ENCODE assay signal across 8 mouse cellular contexts in genomic region chr3:129969432-129970395, GRCm38 (mm10). TPM values are rescaled to one million over a fixed set of nuclear protein-coding genes. Genes with fewer than 3 reads are reported as not detected.
DNase-seq lines count a peak whose midpoint lies in the region; ATAC-seq lines count a peak whose summit lies in the region.

Gene Mcub (minus strand): TSS chr3:129970206.

- ATAC-seq in forebrain, embryonic 14.5 days, result peak; percentile 36
- peak; percentile 83 for ATAC-seq in hindbrain, embryonic 11.5 days (ENCODE audit: low FRiP score)
- ATAC-seq in limb, embryonic 15.5 days (ENCODE audit: insufficient number of reproducible peaks, low FRiP score, low TSS enrichment, low read depth), result peak; percentile 78
- ATAC-seq in midbrain, embryonic 15.5 days (replicated peaks), result peak; percentile 70
- ATAC-seq in stomach, embryonic 15.5 days (ENCODE audit: insufficient read depth, low FRiP score, low read depth), result peak; percentile 83; the same call in 1 of the 2 replicates

- no peaks in the 10 kb centered on the region for H3K9me3 ChIP-seq in forebrain, embryonic 14.5 days (replicated peaks; ENCODE audit: control insufficient read depth, low read length)
- H3K9me3 ChIP-seq in hindbrain, embryonic 11.5 days (ENCODE audit: control insufficient read depth, low read length), result no peaks in the 10 kb centered on the region
- H3K9me3 ChIP-seq in limb, embryonic 15.5 days, result no peaks in the 10 kb centered on the region
- no peaks in the 10 kb centered on the region for H3K9me3 ChIP-seq in midbrain, embryonic 15.5 days
- H3K9me3 ChIP-seq in stomach, embryonic 15.5 days, result no peaks in the 10 kb centered on the region

- peak; percentile 32 to 48 for DNase-seq in CD8-positive naive resting alpha-beta T cell, adult 2 months (ENCODE audit: low read depth in 2 of 2, low spot score in 2 of 2)
- peak; percentile 70 for DNase-seq in adrenal gland, postnatal 14 days
- peak; percentile 37 for DNase-seq in forebrain, embryonic 14.5 days (ENCODE audit: low spot score)
- peak; percentile 66 for DNase-seq in hindbrain, embryonic 11.5 days (ENCODE audit: low spot score)
- DNase-seq in right cerebral cortex, postnatal 14 days, result no peak

- H3K4me1 ChIP-seq in forebrain, embryonic 14.5 days (ENCODE audit: control insufficient read depth, insufficient read depth, low read length), result peaks cover 12% of the 10 kb centered on the region
- 0 out of 2 replicates have a peak, but pooled peaks cover 4% of the 10 kb centered on the region for H3K4me1 ChIP-seq in hindbrain, embryonic 11.5 days (replicated peaks; ENCODE audit: control insufficient read depth, insufficient read depth, low read length)
- peaks cover 16% of the 10 kb centered on the region for H3K4me1 ChIP-seq in limb, embryonic 15.5 days
- H3K4me1 ChIP-seq in midbrain, embryonic 15.5 days, result peaks cover 17% of the 10 kb centered on the region
- H3K4me1 ChIP-seq in stomach, embryonic 15.5 days, result peaks cover 18% of the 10 kb centered on the region

- H3K27ac ChIP-seq in forebrain, embryonic 14.5 days (ENCODE audit: low read depth, low read length), result peak within 1 kb of the TSS; percentile 70
- no peak within 1 kb of the TSS for H3K27ac ChIP-seq in hindbrain, embryonic 11.5 days (ENCODE audit: low read depth, low read length)
- H3K27ac ChIP-seq in limb, embryonic 15.5 days, result no peak within 1 kb of the TSS
- 0 out of 2 replicates have a peak within 1 kb of the TSS, but pooled peaks have one; percentile 11 for H3K27ac ChIP-seq in midbrain, embryonic 15.5 days
- H3K27ac ChIP-seq in stomach, embryonic 15.5 days, result no peak within 1 kb of the TSS

- H3K4me3 ChIP-seq in forebrain, embryonic 14.5 days (ENCODE audit: low read depth, low read length), result peak within 1 kb of the TSS; percentile 52
- peak within 1 kb of the TSS; percentile 58 for H3K4me3 ChIP-seq in hindbrain, embryonic 11.5 days (ENCODE audit: low read depth, low read length)
- H3K4me3 ChIP-seq in limb, embryonic 15.5 days, result peak within 1 kb of the TSS; percentile 50
- H3K4me3 ChIP-seq in midbrain, embryonic 15.5 days, result peak within 1 kb of the TSS; percentile 51
- H3K4me3 ChIP-seq in stomach, embryonic 15.5 days (replicated peaks), result peak within 1 kb of the TSS; percentile 57

- peak within 1 kb of the TSS; percentile 65 for H3K9ac ChIP-seq in forebrain, embryonic 14.5 days (ENCODE audit: low read length)
- peak within 1 kb of the TSS; percentile 53; the same call in 1 of the 2 replicates for H3K9ac ChIP-seq in hindbrain, embryonic 11.5 days (ENCODE audit: low read depth, low read length)
- peak within 1 kb of the TSS; percentile 44 for H3K9ac ChIP-seq in limb, embryonic 15.5 days
- peak within 1 kb of the TSS; percentile 45 for H3K9ac ChIP-seq in midbrain, embryonic 15.5 days
- H3K9ac ChIP-seq in stomach, embryonic 15.5 days, result peak within 1 kb of the TSS; percentile 44

- no peaks in the 10 kb centered on the region for H3K36me3 ChIP-seq in forebrain, embryonic 14.5 days (ENCODE audit: control insufficient read depth, insufficient read depth, low read length)
- no peaks in the 10 kb centered on the region for H3K36me3 ChIP-seq in hindbrain, embryonic 11.5 days (ENCODE audit: control insufficient read depth, insufficient read depth, low read length)
- H3K36me3 ChIP-seq in limb, embryonic 15.5 days, result no peaks in the 10 kb centered on the region
- H3K36me3 ChIP-seq in midbrain, embryonic 15.5 days (replicated peaks), result no peaks in the 10 kb centered on the region
- H3K36me3 ChIP-seq in stomach, embryonic 15.5 days, result no peaks in the 10 kb centered on the region

- WGBS in forebrain, embryonic 14.5 days, result under 1% methylated on average over 63 of the region's 63 CpGs
- under 1% methylated on average over 62 of the region's 63 CpGs for WGBS in hindbrain, embryonic 11.5 days
- WGBS in limb, embryonic 15.5 days, result under 1% methylated on average over 63 of the region's 63 CpGs
- WGBS in midbrain, embryonic 15.5 days, result under 1% methylated on average over 63 of the region's 63 CpGs
- WGBS in stomach, embryonic 15.5 days, result under 1% methylated on average over 63 of the region's 63 CpGs

- H3K27me3 ChIP-seq in forebrain, embryonic 14.5 days (replicated peaks; ENCODE audit: control insufficient read depth, insufficient read depth, low read length), result 0 out of 2 replicates have a peak, but pooled peaks cover 5% of the 10 kb centered on the region
- H3K27me3 ChIP-seq in hindbrain, embryonic 11.5 days (ENCODE audit: control insufficient read depth, insufficient read depth, low read length), result peaks cover 9% of the 10 kb centered on the region
- peaks cover 15% of the 10 kb centered on the region for H3K27me3 ChIP-seq in limb, embryonic 15.5 days
- H3K27me3 ChIP-seq in midbrain, embryonic 15.5 days (replicated peaks), result peaks cover 7% of the 10 kb centered on the region
- H3K27me3 ChIP-seq in stomach, embryonic 15.5 days (replicated peaks), result peaks cover 7% of the 10 kb centered on the region; the same call in 1 of the 2 replicates

- H3K4me2 ChIP-seq in forebrain, embryonic 14.5 days (ENCODE audit: low read length), result peak within 1 kb of the TSS; percentile 99
- peak within 1 kb of the TSS; percentile 99 for H3K4me2 ChIP-seq in hindbrain, embryonic 11.5 days (replicated peaks; ENCODE audit: low read depth, low read length)
- peak within 1 kb of the TSS; percentile 95 for H3K4me2 ChIP-seq in limb, embryonic 15.5 days
- H3K4me2 ChIP-seq in midbrain, embryonic 15.5 days, result peak within 1 kb of the TSS; percentile 95
- peak within 1 kb of the TSS; percentile 100 for H3K4me2 ChIP-seq in stomach, embryonic 15.5 days

RNA-seq across cellular contexts. Expression of gene Mcub, which starts in this region (rescaled TPM):
- total RNA-seq in adrenal gland, postnatal 14 days (2021), result 7.9 and 9.3 TPM in 2 replicates
- polyA plus RNA-seq in forebrain, embryonic 14.5 days (2014; fragmentation: Nextera tagmentation; extraction: Ambion mirVana), result 6.6 and 7.8 TPM in 2 replicates
- polyA plus RNA-seq in hindbrain, embryonic 11.5 days (2014; fragmentation: Nextera tagmentation; extraction: Ambion mirVana), result 1.7 and 2.8 TPM in 2 replicates
- polyA plus RNA-seq in limb, embryonic 15.5 days (2015; fragmentation: Nextera tagmentation; extraction: Ambion mirVana), result 7.3 and 9.3 TPM in 2 replicates
- polyA plus RNA-seq in midbrain, embryonic 15.5 days (2015; fragmentation: Nextera tagmentation; extraction: Ambion mirVana), result 3.9 and 6.3 TPM in 2 replicates
- 4.4 and 5.1 TPM in 2 replicates for polyA plus RNA-seq in stomach, embryonic 15.5 days (2015; fragmentation: Nextera tagmentation; extraction: Ambion mirVana)

Comparison
In these comparisons a context has a peak if more than half of its experiments do, and no peak if none do; other contexts are left out.
1. H3K27ac ChIP-seq: peak in forebrain, embryonic 14.5 days (single experiment) and midbrain, embryonic 15.5 days (single experiment); none in hindbrain, embryonic 11.5 days (single experiment), limb, embryonic 15.5 days (single experiment) and stomach, embryonic 15.5 days (single experiment).
2. Peak in every context shown above with its lines, with median percentiles within 50 percentile points of each other: ATAC-seq, H3K4me2 ChIP-seq, H3K4me3 ChIP-seq and H3K9ac ChIP-seq.